Mouse (Mus musculus): ENCODE measurements around the gene Cdc37l1.

DNA sequence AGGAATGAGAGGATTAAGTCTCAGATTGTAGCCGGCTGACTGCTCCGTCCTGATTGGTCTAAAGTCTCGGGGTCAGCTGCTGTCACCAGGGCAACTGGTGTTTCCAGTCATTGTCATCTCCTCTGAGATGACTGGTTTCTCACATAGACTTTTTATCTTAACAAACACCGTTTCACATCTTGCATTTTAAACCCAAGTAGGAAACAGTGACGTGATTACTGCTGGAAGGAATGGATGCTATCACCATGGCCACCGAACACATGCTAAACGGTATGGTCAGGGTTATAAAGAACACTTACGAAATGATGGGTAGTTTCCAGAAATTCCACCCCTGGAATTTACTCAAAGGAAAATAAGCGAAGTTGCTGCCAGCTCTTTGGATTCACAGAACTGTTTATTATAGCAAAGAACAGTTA lies 54.2 kb downstream of the Cdc37l1 start:
- no peak for TF ChIP-seq CTCF (IDR thresholded peaks at IDR 0.05; ENCODE audit: low read depth)
- no peak for TF ChIP-seq EP300 (optimal IDR thresholded peaks at IDR 0.05)

Measured in stomach, postnatal 0 days (tissue).